Mouse (Mus musculus) megakaryocyte, embryonic 14.5 days (primary cell): ENCODE data around the gene Mavs. TPM values are rescaled to one million over a fixed set of nuclear protein-coding genes. Genes with fewer than 3 reads are reported as not detected.

ENCODE experiments used
- H3K27me3 ChIP-seq: replicated peaks from 2 replicates; pipeline ENCODE3; 2012; ENCODE audit warnings: inconsistent platforms
- H3K36me3 ChIP-seq: replicated peaks from 2 replicates; pipeline ENCODE3; 2012; ENCODE audit warnings: low read length, inconsistent platforms, mixed read lengths
- H3K4me1 ChIP-seq: 2 replicates; pipeline ENCODE4 v1.6.1; 2012; ENCODE audit warnings: inconsistent platforms
- H3K4me3 ChIP-seq: replicated peaks from 2 replicates; pipeline ENCODE3; 2012; ENCODE audit warnings: moderate library complexity, mild to moderate bottlenecking, inconsistent platforms
- H3K9me3 ChIP-seq: 2 replicates; pipeline ENCODE4 v1.6.1; 2012; ENCODE audit warnings: inconsistent platforms
- FLI1 ChIP-seq: IDR thresholded peaks from 2 replicates; pipeline ENCODE4 v1.6.1; 2012; ENCODE audit warnings: low read length, inconsistent platforms, mixed read lengths
- GATA1 ChIP-seq: IDR thresholded peaks from 3 replicates; pipeline ENCODE4 v1.6.1; 2012; ENCODE audit warnings: mixed read lengths, low read length, inconsistent platforms, borderline replicate concordance
- polyA plus RNA-seq: library from polyadenylated mRNA; stranded (reverse); fragments of >175 nt; gene quantifications from 2 replicates; pipeline ENCODE4 v1.2.3, GENCODE M21; 2012; ENCODE audit warnings: low replicate concordance; ENCODE audit not compliant: insufficient read depth

Gene Mavs
- polyA plus RNA-seq, 1 experiment, result 12.8 TPM

DNA sequence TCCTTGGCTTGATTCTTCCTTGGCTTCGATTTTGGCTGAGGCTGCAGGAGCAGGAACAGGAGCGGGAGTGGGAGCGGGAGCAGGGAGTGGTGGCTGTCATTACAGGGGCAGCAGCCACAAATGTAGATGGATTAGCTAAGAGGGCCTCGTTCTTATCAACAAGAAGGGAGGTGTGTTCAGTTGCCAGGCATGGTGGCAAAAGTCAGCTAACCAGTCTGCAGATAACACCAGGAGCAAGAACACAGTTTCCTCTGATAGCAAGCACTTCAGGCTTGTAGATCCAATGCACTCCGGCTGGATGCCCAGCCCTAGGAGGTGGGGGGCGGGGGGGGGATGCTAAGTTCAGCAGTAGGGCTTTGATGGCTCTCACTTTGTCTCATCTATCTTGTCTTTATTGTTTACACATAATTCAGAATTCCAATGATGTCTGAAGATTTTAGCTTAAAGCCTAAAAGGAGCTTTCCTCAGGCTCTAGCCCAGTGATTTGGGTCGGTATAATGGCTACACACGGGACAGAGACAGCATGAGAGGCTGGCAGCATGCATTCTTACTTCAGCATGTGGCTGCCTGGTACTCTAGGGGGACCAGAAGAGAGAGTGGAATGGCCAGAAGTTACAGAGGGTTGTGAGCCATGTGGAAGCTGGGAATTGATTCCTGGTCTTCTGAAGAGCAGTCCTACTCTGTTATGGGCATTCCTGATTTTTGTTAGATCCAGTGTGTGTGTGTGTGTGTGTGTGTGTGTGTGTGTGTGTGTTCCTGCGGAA is 26.9 kb downstream of the Mavs start:
- no peaks in the 10 kb centered on the region for H3K27me3 ChIP-seq
- no peaks in the 10 kb centered on the region for H3K9me3 ChIP-seq
- H3K36me3 ChIP-seq, result peaks cover 8% of the 10 kb centered on the region
- H3K4me1 ChIP-seq, result peaks cover 68% of the 10 kb centered on the region
- peak overlapping the region; percentile 46 for H3K4me3 ChIP-seq
- no peak for TF ChIP-seq GATA1
- no peak for TF ChIP-seq FLI1

DNA sequence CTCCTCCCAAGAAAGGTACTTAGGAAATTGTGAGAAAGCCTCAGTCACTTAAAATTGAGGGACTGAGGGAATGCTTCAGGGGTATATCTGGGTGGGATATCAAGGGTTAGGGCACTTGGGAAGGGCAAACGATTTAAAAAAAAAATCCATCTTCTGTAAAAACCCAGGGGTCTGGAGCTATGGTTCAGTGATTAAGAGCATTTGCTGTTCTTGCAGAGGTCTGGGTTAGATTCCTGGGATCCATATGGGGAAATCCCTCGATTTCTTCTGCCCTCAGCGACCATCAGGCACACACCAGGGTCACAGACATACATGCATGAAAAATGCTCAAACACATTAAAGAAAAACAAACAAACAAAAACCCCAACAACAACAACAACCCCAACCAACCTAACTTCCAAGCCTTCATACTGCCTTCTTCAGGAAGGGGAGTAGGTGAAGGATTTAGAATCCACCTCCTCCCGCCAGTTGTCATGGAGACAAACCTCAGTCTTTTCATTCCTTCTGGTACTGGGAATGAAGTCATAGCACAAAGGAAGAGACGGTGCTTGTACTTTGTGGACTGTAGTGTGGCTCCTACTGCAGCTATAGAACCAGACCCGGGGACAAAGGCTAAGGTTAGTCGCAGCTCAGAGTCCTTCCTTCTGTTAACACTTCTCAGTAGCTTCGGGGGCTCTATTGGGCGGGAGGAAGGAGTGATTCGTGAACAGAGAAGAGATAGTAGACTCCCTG is 27.8 kb downstream of the Mavs start:
- H3K36me3 ChIP-seq, result peaks cover 11% of the 10 kb centered on the region
- no peak for TF ChIP-seq FLI1
- TF ChIP-seq GATA1, result no peak
- no peaks in the 10 kb centered on the region for H3K9me3 ChIP-seq
- peaks cover 66% of the 10 kb centered on the region for H3K4me1 ChIP-seq
- peak overlapping the region; percentile 95 for H3K4me3 ChIP-seq
- H3K27me3 ChIP-seq, result no peaks in the 10 kb centered on the region

DNA sequence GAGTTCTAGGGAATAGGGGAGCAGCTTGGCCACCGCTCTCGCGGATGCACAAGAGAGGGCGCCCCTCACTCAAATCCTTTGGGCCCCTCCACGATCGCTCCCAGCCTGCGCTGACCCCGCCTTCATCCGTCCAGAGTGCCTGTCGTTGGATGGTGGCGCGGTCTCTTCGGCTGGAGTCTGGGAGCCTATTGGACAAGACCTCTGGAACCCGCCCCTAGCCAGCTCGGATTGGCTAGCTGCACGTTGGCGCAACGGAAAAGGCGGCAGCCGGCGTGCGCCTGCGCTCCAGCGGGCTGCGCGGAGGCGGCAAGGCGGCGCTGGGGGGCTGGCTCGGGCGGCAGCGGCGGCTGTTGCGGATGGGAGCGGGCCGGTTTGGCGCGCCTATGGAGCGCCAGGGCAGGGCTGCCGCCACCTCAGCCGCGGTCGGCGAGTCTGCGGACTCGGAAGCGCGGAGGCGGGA is 28.4 kb downstream of the Mavs start, which contains the start of gene Pank2:
Gene Pank2, plus strand, starts transcription at position 283 of the 460 bp plus-strand sequence.
- Histone ChIP-seq H3K4me3 (peak within 1 kb of the TSS; percentile 95), H3K9me3 (no peaks in the 10 kb centered on the region), H3K4me1 (peaks cover 64% of the 10 kb centered on the region), H3K36me3 (peaks cover 14% of the 10 kb centered on the region), H3K27me3 (no peaks in the 10 kb centered on the region)
- TF ChIP-seq GATA1 (no peak), FLI1 (no peak)

DNA sequence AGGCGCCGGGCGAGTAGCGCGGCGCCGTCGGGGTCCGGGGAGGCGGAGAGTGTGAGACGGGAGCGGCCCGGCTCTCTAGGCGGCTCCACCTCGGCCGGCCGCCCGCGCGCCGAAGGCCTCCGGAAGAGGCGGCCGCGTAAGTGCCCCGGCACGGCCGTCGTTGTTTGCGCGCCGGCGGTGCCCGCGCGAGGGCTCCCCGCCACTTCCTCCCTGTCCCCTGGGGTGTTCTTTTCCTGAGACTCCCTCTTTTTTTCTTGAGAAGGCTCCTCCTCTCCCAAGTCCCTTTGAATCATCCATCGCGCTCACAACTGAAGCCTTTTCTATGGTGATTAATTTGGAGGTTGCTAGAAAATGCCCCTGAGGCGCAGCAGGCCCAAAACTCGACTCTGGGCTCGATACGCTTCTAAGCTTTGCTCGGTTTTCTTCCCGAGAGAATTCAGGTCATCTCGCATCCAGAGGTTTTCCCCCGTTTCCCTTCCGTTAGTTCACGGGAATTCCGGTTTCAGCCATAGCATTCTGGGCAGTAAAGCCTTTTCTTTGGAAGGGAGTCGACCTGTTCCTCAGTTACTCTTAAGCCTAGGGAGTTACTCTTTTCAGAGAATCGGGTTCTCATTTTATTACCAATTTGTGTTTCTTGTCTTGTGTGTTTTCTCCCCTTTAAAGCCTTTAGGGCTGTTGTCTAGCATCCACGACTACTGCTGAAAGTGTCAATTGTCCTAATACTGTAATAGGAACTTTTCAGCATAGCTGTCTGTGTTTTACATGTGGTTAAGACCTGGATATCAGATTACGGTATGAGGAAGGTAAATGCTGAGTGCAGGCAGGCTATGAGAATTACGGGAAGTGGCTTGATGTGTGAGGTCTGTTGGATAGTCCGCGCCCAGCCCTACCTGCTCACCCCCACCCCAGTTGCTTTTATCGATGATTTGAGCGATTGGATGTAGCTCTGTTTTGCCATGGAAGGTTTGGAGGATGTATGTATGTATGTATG is 29.1 kb downstream of the Mavs start:
- peaks cover 64% of the 10 kb centered on the region for H3K4me1 ChIP-seq
- peak overlapping the region; percentile 95 for H3K4me3 ChIP-seq
- no peak for TF ChIP-seq GATA1
- no peak for TF ChIP-seq FLI1
- H3K27me3 ChIP-seq, result no peaks in the 10 kb centered on the region
- no peaks in the 10 kb centered on the region for H3K9me3 ChIP-seq
- H3K36me3 ChIP-seq, result peaks cover 18% of the 10 kb centered on the region

DNA sequence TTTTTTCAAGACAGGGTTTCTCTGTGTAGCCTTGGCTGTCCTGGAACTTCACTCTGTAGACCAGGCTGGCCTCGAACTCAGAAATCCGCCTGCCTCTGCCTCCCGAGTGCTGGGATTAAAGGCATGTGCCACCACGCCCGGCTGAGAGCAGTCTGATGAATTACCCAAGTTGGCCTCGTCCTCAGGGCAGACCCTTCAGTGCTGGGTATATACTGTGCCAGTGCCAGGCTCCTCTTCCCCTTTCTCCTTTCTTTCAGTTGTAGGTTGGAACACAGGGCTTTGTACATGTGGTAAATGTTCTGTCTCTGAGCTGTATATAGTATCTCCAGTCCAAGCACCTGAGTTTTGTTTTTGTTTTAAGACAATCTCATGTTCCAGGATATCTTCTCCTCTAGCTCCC is 30.2 kb downstream of the Mavs start:
- Histone ChIP-seq H3K4me1 (peaks cover 63% of the 10 kb centered on the region), H3K4me3 (peak overlapping the region; percentile 88)

DNA sequence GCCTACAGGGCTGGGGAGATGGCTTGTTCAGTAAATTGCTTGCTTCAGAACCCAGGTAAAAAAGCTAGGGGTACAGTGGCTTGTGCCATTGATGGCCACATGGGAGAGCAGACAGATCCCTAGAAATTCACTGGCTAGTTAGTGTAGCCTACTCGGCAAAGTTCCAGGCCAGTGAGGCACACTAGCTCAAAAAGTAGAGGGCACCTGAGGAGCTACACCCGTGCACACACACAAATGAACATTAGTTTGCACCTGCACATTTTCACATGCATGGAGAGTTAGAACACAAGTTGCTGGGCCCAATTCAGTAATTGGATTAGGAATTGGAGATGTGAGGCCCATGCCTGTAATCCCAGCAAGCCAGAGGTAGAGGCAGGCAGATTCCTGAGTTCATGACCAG is 31.2 kb downstream of the Mavs start:
- H3K9me3 ChIP-seq, result no peaks in the 10 kb centered on the region
- no peaks in the 10 kb centered on the region for H3K27me3 ChIP-seq
- H3K36me3 ChIP-seq, result peaks cover 33% of the 10 kb centered on the region
- H3K4me1 ChIP-seq, result peaks cover 62% of the 10 kb centered on the region
- TF ChIP-seq GATA1 (no peak), FLI1 (no peak)
- H3K4me3 ChIP-seq, result peak overlapping the region; percentile 59

More for the DNA sequence above, 30.2 kb downstream of the Mavs start:
- Histone ChIP-seq H3K9me3 (no peaks in the 10 kb centered on the region), H3K27me3 (no peaks in the 10 kb centered on the region), H3K36me3 (peaks cover 26% of the 10 kb centered on the region)
- TF ChIP-seq GATA1, result no peak
- TF ChIP-seq FLI1, result no peak

DNA sequence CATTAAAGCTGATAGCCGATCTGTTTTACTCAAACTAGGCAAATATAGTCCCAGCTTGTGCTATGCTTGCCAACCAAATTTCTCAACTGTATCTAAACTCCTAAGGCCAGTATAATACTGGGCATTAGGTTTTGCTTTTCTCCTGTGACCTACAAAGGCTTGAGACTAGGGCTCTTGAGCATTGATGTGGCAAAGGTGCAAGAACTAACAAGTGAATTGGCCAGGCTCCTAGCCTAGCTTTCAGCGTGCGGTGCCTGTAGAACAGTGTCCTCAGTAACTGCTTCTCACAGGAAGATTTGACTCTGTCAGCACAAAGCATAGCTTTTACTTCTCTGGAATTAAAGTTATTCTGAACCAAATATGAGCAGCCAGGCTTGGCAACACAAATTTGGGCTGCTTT is 41.6 kb downstream of the Mavs start:
- H3K4me3 ChIP-seq, result no peak overlapping the region
- TF ChIP-seq FLI1 (no peak), GATA1 (no peak)

DNA sequence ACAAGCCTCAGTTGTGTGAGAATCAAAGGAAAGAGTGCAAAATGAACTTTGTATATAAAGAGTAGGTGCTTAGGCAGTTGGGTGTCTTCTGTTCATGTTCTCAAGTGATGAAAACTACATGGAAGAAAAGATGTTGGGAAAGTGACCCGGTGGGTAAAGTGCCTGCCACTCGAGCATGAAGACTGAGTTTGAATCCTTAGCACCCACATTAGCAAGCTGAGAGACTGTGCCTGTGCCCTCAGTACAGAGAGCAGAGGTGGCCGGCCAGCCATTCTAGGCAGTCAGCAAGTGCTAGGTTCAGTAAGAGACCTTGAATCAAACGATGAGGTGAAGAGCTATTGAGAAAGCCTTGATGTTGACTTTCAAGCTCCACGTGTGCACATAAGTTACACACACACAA is 42.9 kb downstream of the Mavs start:
- Histone ChIP-seq H3K4me1 (peaks cover 45% of the 10 kb centered on the region), H3K27me3 (no peaks in the 10 kb centered on the region), H3K9me3 (no peaks in the 10 kb centered on the region), H3K36me3 (peaks cover 87% of the 10 kb centered on the region), H3K4me3 (no peak overlapping the region)
- TF ChIP-seq GATA1, result no peak
- TF ChIP-seq FLI1, result no peak

More for the DNA sequence above, 41.6 kb downstream of the Mavs start:
- Histone ChIP-seq H3K4me1 (peaks cover 44% of the 10 kb centered on the region), H3K9me3 (no peaks in the 10 kb centered on the region), H3K27me3 (no peaks in the 10 kb centered on the region), H3K36me3 (peaks cover 80% of the 10 kb centered on the region)

DNA sequence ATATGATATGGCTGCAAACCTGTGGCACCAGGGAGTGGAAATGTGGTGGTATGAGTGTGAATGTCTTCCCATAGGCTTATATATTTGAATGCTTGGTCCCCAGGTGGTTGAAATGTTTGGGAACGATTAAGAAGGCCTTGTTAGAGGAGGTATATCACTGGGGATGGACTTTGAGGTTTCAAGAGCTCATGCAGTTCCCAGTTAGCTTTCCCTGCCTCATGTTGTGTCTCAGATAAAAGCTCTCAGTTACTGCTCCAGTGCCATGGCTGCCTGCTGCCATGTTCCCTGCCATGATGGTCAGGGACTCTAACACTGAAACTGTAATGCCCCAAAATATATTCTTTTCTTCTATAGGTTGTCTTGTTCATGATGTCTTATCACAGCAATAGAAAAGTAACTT is 47.7 kb downstream of the Mavs start:
- no peaks in the 10 kb centered on the region for H3K27me3 ChIP-seq
- peaks cover 32% of the 10 kb centered on the region for H3K4me1 ChIP-seq
- peaks cover 93% of the 10 kb centered on the region for H3K36me3 ChIP-seq
- TF ChIP-seq FLI1 (no peak), GATA1 (no peak)
- no peak overlapping the region for H3K4me3 ChIP-seq
- H3K9me3 ChIP-seq, result no peaks in the 10 kb centered on the region

DNA sequence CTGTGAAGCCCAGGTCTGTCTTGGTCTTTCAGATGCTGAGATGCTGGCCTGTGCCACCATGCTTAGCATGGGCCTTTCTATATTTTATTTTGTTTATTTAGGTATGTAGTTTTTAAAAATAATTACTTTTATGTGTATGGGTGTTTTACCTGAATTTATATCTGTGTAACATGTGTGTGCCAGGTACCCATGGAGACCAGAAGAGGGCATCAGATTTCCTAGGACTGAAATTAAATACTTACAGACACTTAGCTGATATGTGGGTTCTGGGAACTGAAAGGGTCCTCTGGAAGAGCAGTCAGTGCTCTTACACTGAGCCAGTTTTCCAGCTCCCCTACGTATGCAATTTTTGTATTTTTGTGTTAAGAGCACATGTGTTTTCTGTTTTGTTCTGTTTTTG is 52.4 kb downstream of the Mavs start:
- Histone ChIP-seq H3K4me3 (no peak overlapping the region), H3K27me3 (no peaks in the 10 kb centered on the region), H3K4me1 (peaks cover 19% of the 10 kb centered on the region), H3K36me3 (peaks cover 89% of the 10 kb centered on the region), H3K9me3 (no peaks in the 10 kb centered on the region)
- TF ChIP-seq FLI1 (no peak), GATA1 (no peak)
